Mouse (Mus musculus): ENCODE measurements at regions not wholly inside any gene's neighbourhood (a gene's known extent, or its start where the extent isn't known, plus 50 kb on each side); places are given as distances from the start of the nearest gene placed in this dataset.

GRCm38 (mm10) chr2:50690120-50691103 is 393.8 kb upstream of the Mmadhc start:
- no peak for DNase-seq (ENCODE audit: low spot score)

GRCm38 (mm10) chr2:50687672-50688151 is 391.1 kb upstream of the Mmadhc start:
- no peak for DNase-seq (ENCODE audit: low spot score)

- DNase-seq (ENCODE audit: low spot score): peak; percentile 67
Observed at GRCm38 (mm10) chr2:50687222-50687621, 390.6 kb upstream of the Mmadhc start.

GRCm38 (mm10) chr2:50677456-50677855 is 380.9 kb upstream of the Mmadhc start:
- no peak for DNase-seq (ENCODE audit: low spot score)

GRCm38 (mm10) chr2:50675736-50676550 is 379.3 kb upstream of the Mmadhc start:
- no peak for DNase-seq (ENCODE audit: low spot score)

GRCm38 (mm10) chr2:50674856-50675175 is 378.2 kb upstream of the Mmadhc start:
- DNase-seq (ENCODE audit: low spot score): no peak

- DNase-seq (ENCODE audit: low spot score): no peak
Observed at GRCm38 (mm10) chr2:50674151-50674855, 377.7 kb upstream of the Mmadhc start.

GRCm38 (mm10) chr2:50669297-50669696 is 372.7 kb upstream of the Mmadhc start:
- no peak for DNase-seq (ENCODE audit: low spot score)

GRCm38 (mm10) chr2:50668789-50669188 is 372.2 kb upstream of the Mmadhc start:
- DNase-seq (ENCODE audit: low spot score): no peak

- no peak for DNase-seq (ENCODE audit: low spot score)
Observed at GRCm38 (mm10) chr2:50667180-50667579, 370.6 kb upstream of the Mmadhc start.

GRCm38 (mm10) chr2:50662504-50662903 is 365.9 kb upstream of the Mmadhc start:
- DNase-seq (ENCODE audit: low spot score): no peak

- DNase-seq (ENCODE audit: low spot score): no peak
Observed at GRCm38 (mm10) chr2:50660000-50660399, 363.4 kb upstream of the Mmadhc start.

GRCm38 (mm10) chr2:50657826-50658225 is 361.2 kb upstream of the Mmadhc start:
- DNase-seq (ENCODE audit: low spot score): no peak

GRCm38 (mm10) chr2:50656351-50656750 is 359.8 kb upstream of the Mmadhc start:
- DNase-seq (ENCODE audit: low spot score): no peak

GRCm38 (mm10) chr2:50654953-50655324 is 358.3 kb upstream of the Mmadhc start:
- no peak for DNase-seq (ENCODE audit: low spot score)

GRCm38 (mm10) chr2:50654221-50654952 is 357.8 kb upstream of the Mmadhc start:
- DNase-seq (ENCODE audit: low spot score): no peak

- DNase-seq (ENCODE audit: low spot score): no peak
Observed at GRCm38 (mm10) chr2:50653121-50653615, 356.6 kb upstream of the Mmadhc start.

- no peak for DNase-seq (ENCODE audit: low spot score)
Observed at GRCm38 (mm10) chr2:50649656-50650055, 353.1 kb upstream of the Mmadhc start.

GRCm38 (mm10) chr2:50643219-50643618 is 346.6 kb upstream of the Mmadhc start:
- DNase-seq (ENCODE audit: low spot score): no peak

- no peak for DNase-seq (ENCODE audit: low spot score)
Observed at GRCm38 (mm10) chr2:50642198-50642597, 345.6 kb upstream of the Mmadhc start.

GRCm38 (mm10) chr2:50635896-50636295 is 339.3 kb upstream of the Mmadhc start:
- DNase-seq (ENCODE audit: low spot score): no peak
